Mouse (Mus musculus) CH12.LX (cell line): ENCODE results near the gene Vamp2.
A peak's percentile ranks its signal among the peaks of the same experiment; 100 is the strongest.

Experiments
- CTCF ChIP-seq, 2 experiments: IDR thresholded peaks in 1 of 2; conservative IDR thresholded peaks in 1 of 2; 2 replicates each; pipeline ENCODE4 v1.5.1; 2011 to 2012; ENCODE audit warnings: low read depth in 2 of 2, low read length in 2 of 2, improper control_type of control experiment in 1 of 2, inconsistent platforms in 1 of 2, mild to moderate bottlenecking in 1 of 2, moderate library complexity in 1 of 2
- EP300 ChIP-seq: IDR thresholded peaks from 2 replicates; pipeline ENCODE4 v1.6.1; 2011; ENCODE audit warnings: low read length, improper control_type of control experiment
- MYC ChIP-seq: IDR thresholded peaks from 2 replicates; pipeline ENCODE4 v1.6.1; 2011; ENCODE audit warnings: low read depth, mild to moderate bottlenecking, improper control_type of control experiment, low read length
- USF2 ChIP-seq: conservative IDR thresholded peaks from 2 replicates; pipeline ENCODE4 v1.6.1; 2011; ENCODE audit warnings: low read depth, low read length, improper control_type of control experiment
- ZNF384 ChIP-seq: IDR thresholded peaks from 2 replicates; pipeline ENCODE4 v1.6.1; 2012; ENCODE audit warnings: low read depth, low read length, improper control_type of control experiment, inconsistent platforms

GRCm38 (mm10) chr11:69100639-69101360, 12.5 kb downstream of the Vamp2 start:
- TF ChIP-seq MYC (peak; percentile 81), EP300 (no peak), USF2 (no peak), CTCF (conservative IDR thresholded peaks at IDR 0.05 in 1 of 2, IDR thresholded peaks at IDR 0.05 in 1 of 2; ENCODE audit: low read depth in 2 of 2, low read length in 2 of 2) (no peak), ZNF384 (no peak)
